ENCODE assay signal across 9 mouse cellular contexts in the genomic region with DNA sequence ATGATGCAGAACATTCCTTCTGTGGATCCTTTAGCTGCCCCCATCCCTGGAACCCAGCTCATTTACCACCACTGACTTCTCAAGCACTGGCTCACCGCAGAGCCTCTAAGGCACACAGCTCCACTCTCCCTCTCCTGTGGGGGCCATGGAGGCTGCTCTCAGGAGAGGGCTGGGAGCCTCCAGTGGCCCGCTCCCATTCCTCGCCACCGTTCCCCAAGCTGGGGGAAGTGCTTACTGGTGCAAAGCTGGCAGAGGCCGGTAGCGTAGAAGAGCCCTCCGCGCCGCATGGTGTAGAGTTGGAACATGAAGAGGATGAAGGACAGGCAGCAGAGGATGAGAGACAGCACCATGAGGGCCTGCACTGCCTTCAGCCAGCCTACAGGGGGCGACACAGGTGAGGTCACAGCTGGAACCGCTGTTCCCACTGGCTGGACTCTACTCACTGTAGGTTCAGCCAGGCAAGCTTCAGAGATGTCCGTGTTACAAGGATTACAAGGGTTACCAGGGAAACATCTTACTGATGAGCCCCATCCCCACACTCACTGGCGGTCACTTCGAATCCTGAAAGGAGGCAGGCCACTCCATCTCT. TPM values are rescaled to one million over a fixed set of nuclear protein-coding genes. Genes with fewer than 3 reads are reported as not detected.
DNase-seq lines count a peak whose midpoint lies in the region; ATAC-seq and TF ChIP-seq lines count a peak whose summit lies in the region.
"Had no signal": no experiment of that assay in that cellular context is flagged by ENCODE, and none has a peak within 500 bp of the region (broad histone marks: within the 10 kb centered on the region; RNA-seq: fewer than 3 reads in every experiment).

No protein-coding gene starts in this region.

- peak; percentile 67 for TF ChIP-seq CTCF in heart, adult 2 months (IDR thresholded peaks at IDR 0.05)
- peak; percentile 35; the same call in 1 of the 2 replicates for TF ChIP-seq CTCF in brain, embryonic 14.5 days (IDR thresholded peaks at IDR 0.05; ENCODE audit: borderline replicate concordance, extremely low read depth, insufficient read depth, insufficient read length)

- H3K27ac ChIP-seq in heart, adult 2 months, result no peak overlapping the region; the same call in 1 of the 2 replicates
- no peak overlapping the region for H3K27ac ChIP-seq in heart, embryonic 11.5 days (ENCODE audit: low read depth, low read length)
- H3K27ac ChIP-seq in liver, embryonic 12.5 days, result 0 out of 2 replicates have a peak overlapping the region, but pooled peaks have one; percentile 90
- H3K27ac ChIP-seq in midbrain, embryonic 16.5 days (ENCODE audit: low read length), result no peak overlapping the region

- H3K4me1 ChIP-seq in heart, adult 2 months (ENCODE audit: control insufficient read depth, insufficient read depth, low read length), result peaks cover 16% of the 10 kb centered on the region
- peaks cover 29% of the 10 kb centered on the region for H3K4me1 ChIP-seq in heart, embryonic 11.5 days (ENCODE audit: control insufficient read depth, insufficient read depth, low read length)
- H3K4me1 ChIP-seq in liver, embryonic 12.5 days, result peaks cover 79% of the 10 kb centered on the region
- peaks cover 22% of the 10 kb centered on the region for H3K4me1 ChIP-seq in midbrain, embryonic 16.5 days (ENCODE audit: control insufficient read depth, insufficient read depth, low read length)

- ATAC-seq in heart, embryonic 11.5 days (replicated peaks; ENCODE audit: insufficient number of reproducible peaks, low FRiP score, low TSS enrichment), result no peak
- no peak for ATAC-seq in liver, embryonic 12.5 days
- ATAC-seq in inflammation-experienced regulatory T-cells, adult 6 months, result no peak
- ATAC-seq in midbrain, embryonic 16.5 days, result no peak

- TF ChIP-seq EP300 in heart, adult 2 months (IDR thresholded peaks at IDR 0.05; ENCODE audit: insufficient read depth, low read depth, low read length), result no peak

- H3K4me2 ChIP-seq in heart, embryonic 11.5 days, result no peak overlapping the region; the same call in 1 of the 2 replicates
- H3K4me2 ChIP-seq in liver, embryonic 12.5 days, result peak overlapping the region; percentile 81; the same call in 1 of the 2 replicates
- no peak overlapping the region for H3K4me2 ChIP-seq in midbrain, embryonic 16.5 days (ENCODE audit: low read length)

- no peaks in the 10 kb centered on the region for H3K9me3 ChIP-seq in heart, embryonic 11.5 days (replicated peaks; ENCODE audit: control insufficient read depth, low read length)
- no peaks in the 10 kb centered on the region for H3K9me3 ChIP-seq in liver, embryonic 12.5 days (replicated peaks)
- no peaks in the 10 kb centered on the region for H3K9me3 ChIP-seq in midbrain, embryonic 16.5 days (replicated peaks; ENCODE audit: control insufficient read depth, low read length, poor library complexity, severe bottlenecking)

- H3K36me3 ChIP-seq in heart, adult 2 months (ENCODE audit: control insufficient read depth, insufficient read depth, low read length), result no peaks in the 10 kb centered on the region
- H3K36me3 ChIP-seq in heart, embryonic 11.5 days (ENCODE audit: control insufficient read depth, insufficient read depth, low read length), result no peaks in the 10 kb centered on the region
- H3K36me3 ChIP-seq in liver, embryonic 12.5 days, result peaks cover 27% of the 10 kb centered on the region
- no peaks in the 10 kb centered on the region for H3K36me3 ChIP-seq in midbrain, embryonic 16.5 days (ENCODE audit: control insufficient read depth, insufficient read depth, low read length)

- no peak overlapping the region for H3K4me3 ChIP-seq in heart, adult 2 months
- H3K4me3 ChIP-seq in heart, embryonic 11.5 days (ENCODE audit: low read depth, low read length), result no peak overlapping the region
- H3K4me3 ChIP-seq in liver, embryonic 12.5 days, result no peak overlapping the region
- H3K4me3 ChIP-seq in midbrain, embryonic 16.5 days (ENCODE audit: low read depth, low read length), result no peak overlapping the region

- no peaks in the 10 kb centered on the region for H3K27me3 ChIP-seq in heart, adult 2 months (ENCODE audit: control insufficient read depth, insufficient read depth, low read length)
- H3K27me3 ChIP-seq in heart, embryonic 11.5 days (ENCODE audit: control insufficient read depth, insufficient read depth, low read length), result peaks cover 8% of the 10 kb centered on the region
- H3K27me3 ChIP-seq in liver, embryonic 12.5 days (replicated peaks), result no peaks in the 10 kb centered on the region
- no peaks in the 10 kb centered on the region for H3K27me3 ChIP-seq in midbrain, embryonic 16.5 days (ENCODE audit: control insufficient read depth, insufficient read depth, low read depth, low read length)

- no peaks in the 10 kb centered on the region for H3K79me2 ChIP-seq in heart, adult 2 months (replicated peaks; ENCODE audit: control insufficient read depth, insufficient read depth, low read length)

- no peak for TF ChIP-seq POLR2A in heart, adult 2 months (IDR thresholded peaks at IDR 0.05; ENCODE audit: insufficient read depth, low read depth, low read length)
- no peak for TF ChIP-seq POLR2A in brain, embryonic 14.5 days (IDR thresholded peaks at IDR 0.05; ENCODE audit: borderline replicate concordance, extremely low read depth, insufficient read depth, insufficient read length, poor library complexity, severe bottlenecking)

- no peak for DNase-seq in heart, adult 2 months
- DNase-seq in 416B (ENCODE audit: low read depth), result peak; percentile 24
- DNase-seq in brain, embryonic 14.5 days (ENCODE audit: low read depth), result no peak
- no peak for DNase-seq in left cerebral cortex, postnatal 36 days (ENCODE audit: low spot score in 2 of 2)

- H3K9ac ChIP-seq in heart, adult 2 months (ENCODE audit: low read depth, low read length), result 0 out of 2 replicates have a peak overlapping the region, but pooled peaks have one; percentile 12
- no peak overlapping the region; the same call in 1 of the 2 replicates for H3K9ac ChIP-seq in heart, embryonic 11.5 days (ENCODE audit: low read depth, low read length)
- no peak overlapping the region for H3K9ac ChIP-seq in liver, embryonic 12.5 days
- no peak overlapping the region for H3K9ac ChIP-seq in midbrain, embryonic 16.5 days (ENCODE audit: low read depth, low read length)

- 66% methylated on average over 14 of the region's 14 CpGs for WGBS in heart, adult 2 months
- WGBS in heart, embryonic 11.5 days (ENCODE audit: insufficient replicate concordance), result 61% methylated on average over 14 of the region's 14 CpGs
- 73% methylated on average over 14 of the region's 14 CpGs for WGBS in liver, embryonic 12.5 days (ENCODE audit: insufficient replicate concordance)
- WGBS in midbrain, embryonic 16.5 days, result 62% methylated on average over 14 of the region's 14 CpGs

- intact Hi-C loops in heart, adult 2 months (cut with DNase I), result no loop called here
- intact Hi-C loops in left cerebral cortex, postnatal 36 days (cut with DNase I), result no loop called here

RNA-seq across cellular contexts. Expression of gene Emp3, which starts 2.0 kb away (rescaled TPM):
- total RNA-seq in heart, adult 2 months (2021), result 10 to 100 TPM; 24.2 to 29.2 TPM
- polyA plus RNA-seq in heart, adult 2 months (2012; rRNA removed), result 59.7 and 77.7 TPM in 2 replicates
- 62.4 and 65.3 TPM in 2 replicates for polyA plus RNA-seq in heart, embryonic 11.5 days (2014; fragmentation: Nextera tagmentation; extraction: Ambion mirVana)
- polyA plus RNA-seq in brain, embryonic 14.5 days (2012; rRNA removed), result 27.7 and 27.8 TPM in 2 replicates
- 61.6 and 68.2 TPM in 2 replicates for polyA plus RNA-seq in liver, embryonic 12.5 days (2016; fragmentation: Nextera tagmentation; extraction: Ambion mirVana)
- 100 to 1,000 TPM; 512 to 771 (median 583) TPM for polyA plus RNA-seq in inflammation-experienced regulatory T-cells, adult 6 months (2017; shearing (Covaris generic))
- 18.3 and 19.9 TPM in 2 replicates for polyA plus RNA-seq in midbrain, embryonic 16.5 days (2015; fragmentation: Nextera tagmentation; extraction: Ambion mirVana)
- 1 to 10 TPM; 2.9 to 4.1 TPM for total RNA-seq in left cerebral cortex, postnatal 36 days (2021)

RNA-seq across cellular contexts. Expression of gene Ccdc114, which starts 4.7 kb away (rescaled TPM):
- total RNA-seq in heart, adult 2 months (2021), result 1 to 10 TPM in 1 of 2 experiments, under 1 TPM in 1; 0.94 to 1.0 TPM
- 1.7 and 2.1 TPM in 2 replicates for polyA plus RNA-seq in heart, adult 2 months (2012; rRNA removed)
- polyA plus RNA-seq in heart, embryonic 11.5 days (2014; fragmentation: Nextera tagmentation; extraction: Ambion mirVana), result 2.0 and 3.4 TPM in 2 replicates
- polyA plus RNA-seq in brain, embryonic 14.5 days (2012; rRNA removed), result 5.8 and 7.6 TPM in 2 replicates
- 1.6 and 2.0 TPM in 2 replicates for polyA plus RNA-seq in liver, embryonic 12.5 days (2016; fragmentation: Nextera tagmentation; extraction: Ambion mirVana)
- 1 to 10 TPM; 1.4 to 1.8 (median 1.4) TPM for polyA plus RNA-seq in inflammation-experienced regulatory T-cells, adult 6 months (2017; shearing (Covaris generic))
- 6.4 and 7.9 TPM in 2 replicates for polyA plus RNA-seq in midbrain, embryonic 16.5 days (2015; fragmentation: Nextera tagmentation; extraction: Ambion mirVana)
- 1 to 10 TPM; 2.3 to 2.9 TPM for total RNA-seq in left cerebral cortex, postnatal 36 days (2021)

RNA-seq across cellular contexts. Expression of gene Tmem143, which starts 22.4 kb away (rescaled TPM):
- 100 to 1,000 TPM; 113 to 132 TPM for total RNA-seq in heart, adult 2 months (2021)
- 205 and 206 TPM in 2 replicates for polyA plus RNA-seq in heart, adult 2 months (2012; rRNA removed)
- 5.5 and 5.8 TPM in 2 replicates for polyA plus RNA-seq in heart, embryonic 11.5 days (2014; fragmentation: Nextera tagmentation; extraction: Ambion mirVana)
- 19.1 and 23.3 TPM in 2 replicates for polyA plus RNA-seq in brain, embryonic 14.5 days (2012; rRNA removed)
- polyA plus RNA-seq in liver, embryonic 12.5 days (2016; fragmentation: Nextera tagmentation; extraction: Ambion mirVana), result 3.8 and 3.9 TPM in 2 replicates
- polyA plus RNA-seq in inflammation-experienced regulatory T-cells, adult 6 months (2017; shearing (Covaris generic)), result 1 to 10 TPM; 3.7 to 7.0 (median 5.0) TPM
- 6.3 and 6.9 TPM in 2 replicates for polyA plus RNA-seq in midbrain, embryonic 16.5 days (2015; fragmentation: Nextera tagmentation; extraction: Ambion mirVana)
- 10 to 100 TPM; 21.8 to 22.0 TPM for total RNA-seq in left cerebral cortex, postnatal 36 days (2021)

RNA-seq across cellular contexts. Expression of gene Syngr4, which starts 22.7 kb away (rescaled TPM):
- total RNA-seq in heart, adult 2 months (2021), result not detected
- polyA plus RNA-seq in heart, adult 2 months (2012; rRNA removed), result 0.38 and 0.53 TPM in 2 replicates
- polyA plus RNA-seq in heart, embryonic 11.5 days (2014; fragmentation: Nextera tagmentation; extraction: Ambion mirVana), result 0.54 and 1.3 TPM in 2 replicates
- 0.30 and 0.41 TPM in 2 replicates for polyA plus RNA-seq in brain, embryonic 14.5 days (2012; rRNA removed)
- polyA plus RNA-seq in liver, embryonic 12.5 days (2016; fragmentation: Nextera tagmentation; extraction: Ambion mirVana), result 0.68 and 0.94 TPM in 2 replicates
- under 1 TPM in 1 of 3 experiments, not detected in 2; 0.52 TPM for polyA plus RNA-seq in inflammation-experienced regulatory T-cells, adult 6 months (2017; shearing (Covaris generic))
- polyA plus RNA-seq in midbrain, embryonic 16.5 days (2015; fragmentation: Nextera tagmentation; extraction: Ambion mirVana), result not detected in 2 replicates
- not detected for total RNA-seq in left cerebral cortex, postnatal 36 days (2021)
- total RNA-seq: hematopoietic stem cell, adult 5-6 weeks had no signal

RNA-seq across cellular contexts. Expression of gene Grin2d, which starts 41.0 kb away (rescaled TPM):
- total RNA-seq in heart, adult 2 months (2021), result under 1 TPM; 0.31 to 0.43 TPM
- polyA plus RNA-seq in heart, adult 2 months (2012; rRNA removed), result 0.56 and 0.92 TPM in 2 replicates
- polyA plus RNA-seq in heart, embryonic 11.5 days (2014; fragmentation: Nextera tagmentation; extraction: Ambion mirVana), result 0.11 TPM in 2 replicates
- 13.2 and 31.1 TPM in 2 replicates for polyA plus RNA-seq in brain, embryonic 14.5 days (2012; rRNA removed)
- polyA plus RNA-seq in liver, embryonic 12.5 days (2016; fragmentation: Nextera tagmentation; extraction: Ambion mirVana), result 0.17 and 0.24 TPM in 2 replicates
- not detected for polyA plus RNA-seq in inflammation-experienced regulatory T-cells, adult 6 months (2017; shearing (Covaris generic))
- polyA plus RNA-seq in midbrain, embryonic 16.5 days (2015; fragmentation: Nextera tagmentation; extraction: Ambion mirVana), result 3.4 and 4.8 TPM in 2 replicates
- 10 to 100 TPM; 10.2 to 12.3 TPM for total RNA-seq in left cerebral cortex, postnatal 36 days (2021)
